ENCODE assay signal across 14 mouse cellular contexts in genomic region chr7:43713741-43714351, GRCm38 (mm10). TPM values are rescaled to one million over a fixed set of nuclear protein-coding genes. Genes with fewer than 3 reads are reported as not detected.
DNase-seq lines count a peak whose midpoint lies in the region; ATAC-seq lines count a peak whose summit lies in the region.
"Had no signal": no experiment of that assay in that cellular context is flagged by ENCODE, and none has a peak within 500 bp of the region (broad histone marks: within the 10 kb centered on the region; RNA-seq: fewer than 3 reads in every experiment).

No protein-coding gene starts in this region.

- peaks cover 6% of the 10 kb centered on the region; the same call in 1 of the 2 replicates for H3K27me3 ChIP-seq in heart, embryonic 11.5 days (ENCODE audit: control insufficient read depth, insufficient read depth, low read length)
- H3K27me3 ChIP-seq in hindbrain, embryonic 14.5 days (ENCODE audit: control insufficient read depth, insufficient read depth, low read length), result no peaks in the 10 kb centered on the region

- H3K4me3 ChIP-seq in heart, embryonic 11.5 days (ENCODE audit: low read depth, low read length), result no peak overlapping the region
- no peak overlapping the region for H3K4me3 ChIP-seq in hindbrain, embryonic 14.5 days (replicated peaks; ENCODE audit: low read length)
- H3K4me3 ChIP-seq: neural tube, embryonic 13.5 days had no signal

- H3K9me3 ChIP-seq in heart, embryonic 11.5 days (replicated peaks; ENCODE audit: control insufficient read depth, low read length), result no peaks in the 10 kb centered on the region
- H3K9me3 ChIP-seq in hindbrain, embryonic 14.5 days (ENCODE audit: control insufficient read depth, low read length), result no peaks in the 10 kb centered on the region
- H3K9me3 ChIP-seq: neural tube, embryonic 13.5 days had no signal

- WGBS in heart, embryonic 11.5 days (ENCODE audit: insufficient replicate concordance), result 7% methylated on average over 19 of the region's 19 CpGs
- WGBS in hindbrain, embryonic 14.5 days, result 8% methylated on average over 19 of the region's 19 CpGs

- no peaks in the 10 kb centered on the region for H3K4me1 ChIP-seq in heart, embryonic 11.5 days (ENCODE audit: control insufficient read depth, insufficient read depth, low read length)
- no peaks in the 10 kb centered on the region for H3K4me1 ChIP-seq in hindbrain, embryonic 14.5 days (replicated peaks; ENCODE audit: control insufficient read depth, insufficient read depth, low read length)
- H3K4me1 ChIP-seq: neural tube, embryonic 13.5 days had no signal

- H3K9ac ChIP-seq in heart, embryonic 11.5 days (ENCODE audit: low read depth, low read length), result no peak overlapping the region
- no peak overlapping the region for H3K9ac ChIP-seq in hindbrain, embryonic 14.5 days
- H3K9ac ChIP-seq: neural tube, embryonic 13.5 days had no signal

- ATAC-seq in heart, embryonic 11.5 days (replicated peaks; ENCODE audit: insufficient number of reproducible peaks, low FRiP score, low TSS enrichment), result no peak; the same call in 1 of the 2 replicates
- no peak for ATAC-seq in hindbrain, embryonic 14.5 days (ENCODE audit: low FRiP score)

- peak overlapping the region; percentile 47 for H3K4me2 ChIP-seq in heart, embryonic 11.5 days
- 0 out of 2 replicates have a peak overlapping the region, but pooled peaks have one; percentile 12 for H3K4me2 ChIP-seq in hindbrain, embryonic 14.5 days (replicated peaks)
- H3K4me2 ChIP-seq: neural tube, embryonic 13.5 days had no signal

- H3K36me3 ChIP-seq in heart, embryonic 11.5 days (ENCODE audit: control insufficient read depth, insufficient read depth, low read length), result no peaks in the 10 kb centered on the region
- H3K36me3 ChIP-seq in hindbrain, embryonic 14.5 days (replicated peaks; ENCODE audit: control insufficient read depth, insufficient read depth), result no peaks in the 10 kb centered on the region
- H3K36me3 ChIP-seq: neural tube, embryonic 13.5 days had no signal

- DNase-seq in heart, adult 18-20 months, result no peak
- peak; percentile 47 for DNase-seq in ES-CJ7 (ENCODE audit: low read depth, low spot score)
- DNase-seq in hindbrain, embryonic 14.5 days (ENCODE audit: low spot score), result no peak
- DNase-seq in lung, postnatal 25 days (ENCODE audit: low spot score), result peak; percentile 28
- no peak for DNase-seq in Muller cell, postnatal 12 days (ENCODE audit: inconsistent ontology term)
- DNase-seq in testis, postnatal 10 days (ENCODE audit: low spot score), result no peak
- no peak for DNase-seq in spleen, postnatal 14 days (ENCODE audit: low spot score in 2 of 2)
- DNase-seq: adrenal gland, postnatal 36 days; cerebellum, postnatal 14 days; gastrocnemius, postnatal 10 days; kidney, postnatal 10 days had no signal

- no peak overlapping the region for H3K27ac ChIP-seq in heart, embryonic 11.5 days (ENCODE audit: low read depth, low read length)
- no peak overlapping the region for H3K27ac ChIP-seq in hindbrain, embryonic 14.5 days
- H3K27ac ChIP-seq: neural tube, embryonic 13.5 days had no signal

RNA-seq across cellular contexts. Expression of gene Klk13, which starts 1.5 kb away (rescaled TPM):
- polyA plus RNA-seq in heart, embryonic 11.5 days (2014; fragmentation: Nextera tagmentation; extraction: Ambion mirVana), result 0.70 and 0.83 TPM in 2 replicates
- total RNA-seq in heart, adult 18-20 months (2021), result not detected
- not detected in 2 replicates for polyA plus RNA-seq in hindbrain, embryonic 14.5 days (2014; fragmentation: Nextera tagmentation; extraction: Ambion mirVana)
- total RNA-seq: adrenal gland, postnatal 36 days; gastrocnemius, postnatal 10 days; liver, adult 2 months had no signal
- polyA plus RNA-seq: liver, adult 2 months; neural tube, embryonic 13.5 days had no signal

RNA-seq across cellular contexts. Expression of gene Klk14, which starts 23.6 kb away (rescaled TPM):
- not detected in 2 replicates for polyA plus RNA-seq in heart, embryonic 11.5 days (2014; fragmentation: Nextera tagmentation; extraction: Ambion mirVana)
- under 1 TPM; 0.23 to 0.47 TPM for total RNA-seq in heart, adult 18-20 months (2021)
- not detected in 2 replicates for polyA plus RNA-seq in hindbrain, embryonic 14.5 days (2014; fragmentation: Nextera tagmentation; extraction: Ambion mirVana)
- total RNA-seq: adrenal gland, postnatal 36 days; gastrocnemius, postnatal 10 days; liver, adult 2 months had no signal
- polyA plus RNA-seq: liver, adult 2 months; neural tube, embryonic 13.5 days had no signal

RNA-seq across cellular contexts. Expression of gene Ctu1, which starts 42.0 kb away (rescaled TPM):
- 4.2 and 5.1 TPM in 2 replicates for polyA plus RNA-seq in heart, embryonic 11.5 days (2014; fragmentation: Nextera tagmentation; extraction: Ambion mirVana)
- 1 to 10 TPM; 2.7 to 3.1 TPM for total RNA-seq in heart, adult 18-20 months (2021)
- polyA plus RNA-seq in hindbrain, embryonic 14.5 days (2014; fragmentation: Nextera tagmentation; extraction: Ambion mirVana), result 14.6 and 15.1 TPM in 2 replicates

RNA-seq across cellular contexts. Expression of gene Siglece, which starts 53.9 kb away (rescaled TPM):
- polyA plus RNA-seq in heart, embryonic 11.5 days (2014; fragmentation: Nextera tagmentation; extraction: Ambion mirVana), result 0.23 and 0.37 TPM in 2 replicates
- total RNA-seq in heart, adult 18-20 months (2021), result 1 to 10 TPM; 1.4 to 1.6 TPM
- 0.14 and 0.40 TPM in 2 replicates for polyA plus RNA-seq in hindbrain, embryonic 14.5 days (2014; fragmentation: Nextera tagmentation; extraction: Ambion mirVana)
- polyA plus RNA-seq: neural tube, embryonic 13.5 days had no signal

RNA-seq across cellular contexts. Expression of gene Klk12, which starts 54.9 kb away (rescaled TPM):
- not detected in 2 replicates for polyA plus RNA-seq in heart, embryonic 11.5 days (2014; fragmentation: Nextera tagmentation; extraction: Ambion mirVana)
- total RNA-seq in heart, adult 18-20 months (2021), result not detected
- polyA plus RNA-seq in hindbrain, embryonic 14.5 days (2014; fragmentation: Nextera tagmentation; extraction: Ambion mirVana), result not detected in 2 replicates
- total RNA-seq: adrenal gland, postnatal 36 days; gastrocnemius, postnatal 10 days; liver, adult 2 months had no signal
- polyA plus RNA-seq: liver, adult 2 months; neural tube, embryonic 13.5 days had no signal

Comparison
In these comparisons a context has a peak if more than half of its experiments do, and no peak if none do; other contexts are left out.
1. DNase-seq: peak in ES-CJ7 (single experiment) and lung, postnatal 25 days (single experiment); none in heart, adult 18-20 months (0 of 2), hindbrain, embryonic 14.5 days (single experiment), Muller cell, postnatal 12 days (single experiment), testis, postnatal 10 days (single experiment) and spleen, postnatal 14 days (0 of 2).